Mouse (Mus musculus) thymus, postnatal 36 days (tissue): ENCODE data around the gene Vmn2r54.
"Not testable (repeated sequence)": the region's sequence is repeated elsewhere in the genome, so short reads cannot be mapped to it uniquely, and the experiment has no call there.

Experiments used
- DNase-seq, 2 experiments: peaks; one replicate each; pipeline ENCODE4 v3.0.0; 2022; ENCODE audit warnings: mixed read lengths in 2 of 2

Gene Vmn2r54

GRCm38 (mm10) chr7:12640219-12640618 lies at the start of gene Vmn2r54:
Gene Vmn2r54 (minus strand): TSS chr7:12640319.
- DNase-seq = not testable (repeated sequence)

DNA sequence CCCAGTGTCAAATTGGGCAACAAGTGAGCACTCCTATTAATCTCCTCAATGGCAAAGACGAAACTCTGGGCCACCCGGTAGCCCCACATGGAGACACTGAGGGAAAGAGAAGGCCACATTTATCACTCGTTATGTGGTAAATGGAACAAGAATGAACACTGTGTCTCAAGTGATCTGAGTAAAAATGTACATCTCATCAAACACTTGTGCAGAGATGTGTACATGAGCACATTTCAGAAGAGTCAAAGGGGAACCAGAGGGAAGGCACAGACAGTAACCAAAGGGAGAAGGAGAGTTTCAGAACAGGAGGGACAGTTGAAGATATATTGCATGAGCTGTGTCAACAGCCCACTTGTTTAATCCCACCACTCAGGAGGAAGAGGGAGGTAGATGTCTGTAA lies 44.8 kb upstream of the Vmn2r54 start, which contains the start of gene Vmn2r55:
Gene Vmn2r55 (minus strand): TSS at position 101 of the 400 bp plus-strand sequence.
- DNase-seq = not testable (repeated sequence)

- no peak for DNase-seq
Observed at GRCm38 (mm10) chr7:12608688-12609087, 31.4 kb downstream of the Vmn2r54 start, which contains the start of gene Vmn2r53. Gene Vmn2r53 (minus strand): TSS chr7:12608788.
